Mouse (Mus musculus) left cerebral cortex, postnatal 36 days (tissue): ENCODE data around the gene Hoxb4. TPM values are rescaled to one million over a fixed set of nuclear protein-coding genes. Genes with fewer than 3 reads are reported as not detected.
A peak's percentile ranks its signal among the peaks of the same experiment; 100 is the strongest.

Experiments used
- DNase-seq, 2 experiments: peaks; one replicate each; pipeline ENCODE4 v3.0.0; 2021 to 2022; ENCODE audit warnings: low spot score in 2 of 2, mixed read lengths in 1 of 2
- intact Hi-C: fragments of 180-260 bp; cut with DNase I; formaldehyde crosslinking; loops from one replicate; pipeline ENCODE4 v1.15.1; 2025
- total RNA-seq, 2 experiments: library from RNA; stranded (reverse); gene quantifications; 2 replicates each; pipeline ENCODE4 v1.2.3; 2021

The Hoxb4 gene
- total RNA-seq: not detected

DNA sequence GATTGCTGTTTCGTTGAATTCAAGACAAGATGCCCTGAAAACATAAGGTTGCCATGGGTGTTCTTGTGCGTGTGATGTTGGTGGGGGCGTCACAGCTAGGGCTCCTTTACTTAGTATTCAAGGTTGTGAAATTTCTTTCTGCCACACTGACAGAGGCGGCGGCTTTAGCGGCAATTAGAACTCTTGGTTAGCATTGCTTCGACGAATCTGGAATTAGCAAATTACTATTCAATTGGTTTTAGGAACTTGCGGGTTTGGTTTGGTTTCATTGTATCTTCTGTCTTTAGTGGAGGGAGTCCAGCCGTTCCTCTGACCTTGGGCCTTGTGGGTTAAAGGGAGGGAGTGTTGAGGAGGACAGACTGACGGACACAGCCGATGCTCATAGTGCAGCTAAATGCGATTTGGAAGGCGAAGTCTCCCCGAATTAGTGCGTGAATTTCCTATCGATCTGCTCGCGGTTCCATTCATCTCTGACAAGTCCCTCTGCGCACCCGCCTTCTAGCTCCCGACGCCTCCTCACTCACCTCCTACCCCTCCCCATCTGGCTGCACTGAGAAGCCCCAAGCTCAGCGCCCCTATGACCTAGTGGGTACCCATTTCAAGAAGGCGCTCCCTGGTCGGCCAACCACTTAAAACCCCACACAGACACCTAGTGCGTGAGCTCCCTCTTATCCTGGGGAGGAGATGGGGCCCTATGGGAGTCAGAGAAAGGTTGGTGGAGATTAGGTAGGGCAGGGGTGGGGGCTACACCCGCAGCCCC, at the start of gene Hoxb4:
Hoxb4 (plus strand) TSS at position 660 of the 760 bp plus-strand sequence.
- intact Hi-C loops: loop anchor here (10.0 kb wide), 1 partner anchor 313 kb away; the partner anchor contains the start of gene Igf2bp1

DNA sequence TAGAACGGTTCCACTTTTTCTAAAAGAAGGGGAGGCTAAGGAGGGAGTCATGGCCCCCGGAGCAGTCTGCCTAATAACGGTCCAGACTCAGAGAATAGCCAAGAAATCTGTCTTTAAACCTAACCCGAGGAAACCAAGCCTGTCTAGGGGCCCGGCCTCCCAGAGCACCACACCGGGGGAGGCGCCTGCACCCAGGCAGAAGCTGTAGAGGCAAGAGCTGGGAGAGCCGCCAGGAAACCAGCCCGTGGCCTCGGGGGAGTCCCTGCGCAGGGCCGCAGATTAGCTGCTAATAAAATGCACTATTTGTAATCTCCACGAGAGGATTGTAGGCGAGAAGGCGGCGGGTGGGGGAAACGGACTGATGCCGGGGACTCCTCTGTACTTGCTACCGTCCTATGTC, 48.2 kb upstream of the Hoxb4 start:
- no peak for DNase-seq
- intact Hi-C loops: no loop called here

More for the DNA sequence above, at the start of gene Hoxb4:
- no peak for DNase-seq

DNA sequence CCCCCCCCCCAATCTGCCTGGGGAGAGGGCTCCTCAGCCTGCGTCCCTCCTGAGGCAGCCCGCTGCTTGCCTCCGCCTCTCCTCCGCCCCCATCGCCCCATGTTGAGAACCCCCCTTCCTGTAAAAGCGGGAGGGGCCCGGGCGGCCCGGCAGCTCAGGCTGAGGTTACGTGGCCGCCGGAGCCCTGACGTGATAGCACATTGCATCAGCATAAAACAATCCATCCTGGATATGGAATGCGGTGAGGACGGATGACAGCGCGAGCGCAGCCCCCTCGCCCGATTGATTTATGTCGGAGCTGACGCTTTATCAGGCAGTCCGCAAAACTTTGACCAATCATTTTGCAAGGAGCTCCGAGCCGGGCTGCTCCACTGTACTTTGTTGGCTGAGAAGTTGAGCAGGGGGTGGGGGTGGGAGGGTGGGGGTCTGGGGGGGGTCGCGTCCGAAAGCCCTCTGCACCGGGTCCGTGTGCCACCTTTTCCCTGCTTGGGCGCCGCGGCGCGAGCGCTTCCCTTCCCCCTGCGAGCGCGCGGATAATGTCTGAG, 47.0 kb upstream of the Hoxb4 start, which contains the start of gene Hoxb9:
Hoxb9 (plus strand) TSS at position 462 of the 545 bp plus-strand sequence.
- DNase-seq: no peak
- intact Hi-C loops: no loop called here

DNA sequence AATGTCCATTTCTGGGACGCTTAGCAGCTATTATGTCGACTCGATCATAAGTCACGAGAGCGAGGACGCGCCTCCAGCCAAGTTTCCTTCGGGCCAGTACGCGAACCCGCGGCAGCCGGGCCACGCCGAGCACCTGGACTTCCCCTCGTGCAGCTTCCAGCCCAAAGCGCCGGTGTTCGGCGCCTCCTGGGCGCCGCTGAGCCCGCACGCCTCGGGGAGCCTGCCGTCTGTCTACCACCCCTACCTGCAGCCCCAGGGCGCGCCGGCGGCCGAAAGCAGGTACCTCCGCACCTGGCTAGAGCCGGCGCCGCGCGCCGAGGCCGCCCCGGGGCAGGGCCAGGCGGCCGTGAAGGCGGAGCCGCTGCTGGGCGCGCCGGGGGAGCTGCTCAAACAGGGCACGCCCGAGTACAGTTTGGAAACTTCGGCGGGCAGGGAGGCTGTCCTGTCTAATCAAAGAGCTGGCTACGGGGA, 46.5 kb upstream of the Hoxb4 start:
- no peak for DNase-seq
- intact Hi-C loops: no loop called here

DNA sequence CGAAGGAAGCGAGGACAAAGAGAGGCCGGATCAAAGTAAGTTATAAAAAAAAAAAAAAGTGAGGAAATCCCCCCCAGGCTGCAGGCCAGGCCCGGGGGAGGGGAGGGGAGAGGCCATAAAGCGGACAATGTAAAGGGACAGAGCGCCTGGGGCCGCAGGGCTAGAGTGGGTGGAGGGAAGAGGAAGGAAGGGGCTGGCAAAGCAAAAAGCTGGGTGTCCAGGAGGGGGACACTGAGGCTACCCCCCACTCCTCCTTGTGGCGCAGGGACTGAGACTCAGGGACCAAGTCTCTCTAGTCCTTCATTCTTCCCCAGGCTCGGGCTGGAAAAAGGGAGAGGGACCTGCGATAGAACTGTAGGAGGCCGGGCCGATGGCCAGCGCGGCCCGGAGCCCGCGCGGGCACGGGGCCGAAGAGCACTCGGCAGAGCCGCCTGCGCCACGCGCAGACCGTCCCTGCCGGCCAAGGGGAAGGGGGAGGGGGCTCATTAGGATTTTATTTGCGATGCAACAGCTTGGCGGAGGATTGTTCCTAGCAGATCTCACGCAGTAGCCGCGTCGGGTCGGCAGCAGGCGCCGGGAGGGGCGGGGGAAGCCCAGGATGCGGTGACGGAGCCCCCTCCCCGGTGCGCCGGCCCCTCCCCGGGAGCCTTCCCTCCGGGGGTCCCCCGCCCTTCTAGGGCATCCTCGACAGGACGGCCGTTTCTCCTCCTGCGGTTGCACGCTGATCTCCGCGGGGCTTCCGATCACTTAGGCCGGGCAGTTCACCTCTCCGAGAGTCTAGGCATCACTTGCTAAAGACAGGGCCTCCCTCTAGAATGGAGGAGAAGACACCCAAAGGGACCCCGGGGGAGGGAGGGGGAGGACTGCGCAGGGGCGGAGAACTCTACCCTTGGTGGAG, 45.8 kb upstream of the Hoxb4 start:
- intact Hi-C loops: no loop called here
- DNase-seq: no peak

DNA sequence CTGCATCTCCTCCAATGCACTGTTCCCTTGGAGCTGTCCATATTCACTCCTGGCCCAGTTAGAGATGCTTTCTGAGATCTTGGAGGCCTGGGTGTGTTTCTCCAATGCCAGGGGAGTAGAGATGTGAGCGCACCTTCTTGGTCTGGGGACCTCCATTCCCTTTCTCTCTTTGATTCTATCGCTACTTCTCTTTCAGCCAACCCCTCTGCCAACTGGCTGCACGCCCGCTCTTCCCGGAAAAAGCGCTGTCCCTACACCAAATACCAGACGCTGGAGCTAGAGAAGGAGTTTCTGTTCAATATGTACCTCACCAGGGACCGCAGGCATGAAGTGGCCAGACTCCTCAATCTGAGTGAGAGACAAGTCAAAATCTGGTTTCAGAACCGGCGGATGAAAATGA, 43.6 kb upstream of the Hoxb4 start:
- no peak for DNase-seq
- intact Hi-C loops: no loop called here

DNA sequence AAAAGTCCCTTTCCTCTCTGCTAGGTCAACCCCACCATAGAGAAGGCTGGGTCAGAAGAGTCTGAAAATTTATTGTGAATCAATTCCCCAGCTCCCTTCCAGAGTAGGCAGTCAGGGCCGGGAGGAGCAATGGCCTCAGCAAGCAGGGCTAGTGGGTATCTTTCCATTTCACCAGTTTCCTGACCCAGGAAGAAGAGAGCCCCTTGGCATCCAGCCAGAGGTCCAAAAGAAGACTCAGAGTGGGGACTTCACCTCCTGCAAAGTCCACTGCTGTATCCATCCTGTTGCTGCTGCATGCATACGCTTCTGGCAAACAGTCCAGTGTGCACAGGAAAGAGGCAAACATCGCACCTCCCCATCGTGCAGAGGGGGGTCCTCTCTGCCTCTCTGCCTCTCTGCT, 42.2 kb upstream of the Hoxb4 start:
- no peak for DNase-seq

DNA sequence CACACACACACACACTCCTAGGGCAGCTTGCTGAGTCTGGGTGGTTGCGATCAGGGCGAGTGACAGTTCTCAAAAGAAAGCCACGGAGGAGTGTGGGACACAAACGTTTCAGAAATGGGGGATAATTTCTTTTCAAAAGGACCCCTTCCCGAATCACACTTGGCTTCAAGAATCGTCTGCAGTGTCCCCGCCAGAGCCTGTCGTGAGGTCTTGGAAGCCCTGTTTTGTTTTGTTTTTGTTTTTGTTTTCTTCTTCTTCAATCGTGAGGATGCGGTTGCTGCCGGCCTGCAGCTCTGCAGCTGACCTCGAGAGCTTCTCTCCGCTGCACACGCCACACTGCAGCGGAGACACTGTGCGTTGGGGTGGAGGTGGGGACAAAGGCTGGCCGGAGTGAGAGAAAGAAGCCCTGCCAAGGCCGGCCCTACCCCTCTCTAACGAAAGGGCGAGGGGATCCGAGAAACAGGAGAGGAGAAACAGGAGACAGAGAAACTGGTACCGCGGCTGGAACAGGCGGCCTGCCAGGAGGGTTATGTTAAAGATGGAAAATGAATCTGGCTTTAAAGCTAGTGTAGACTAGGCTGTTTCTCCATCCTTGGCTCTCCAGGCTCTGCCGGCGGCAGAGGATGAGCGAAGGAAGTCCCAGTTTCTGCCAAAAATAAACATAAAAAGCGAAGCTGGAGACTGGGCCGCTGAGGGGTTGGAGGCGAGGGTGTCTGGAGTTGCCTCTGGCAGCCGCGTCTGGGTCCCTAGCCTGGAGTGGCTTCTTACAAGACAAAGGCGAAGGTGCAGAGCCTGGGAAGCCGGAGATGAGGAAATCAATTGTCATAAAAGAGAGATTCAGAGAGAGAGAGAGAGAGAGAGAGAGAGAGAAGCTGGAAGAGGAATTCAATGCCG, 40.7 kb upstream of the Hoxb4 start:
- no peak for DNase-seq
- intact Hi-C loops: loop anchor here (2.0 to 5.0 kb wide), 6 partner anchors 275 to 583 kb away; partner anchors contain the start of gene Snx11

More for the DNA sequence above, 42.2 kb upstream of the Hoxb4 start:
- intact Hi-C loops: loop anchor here (2.0 to 5.0 kb wide), 4 partner anchors 277 to 461 kb away; no protein-coding TSS in a partner anchor

DNA sequence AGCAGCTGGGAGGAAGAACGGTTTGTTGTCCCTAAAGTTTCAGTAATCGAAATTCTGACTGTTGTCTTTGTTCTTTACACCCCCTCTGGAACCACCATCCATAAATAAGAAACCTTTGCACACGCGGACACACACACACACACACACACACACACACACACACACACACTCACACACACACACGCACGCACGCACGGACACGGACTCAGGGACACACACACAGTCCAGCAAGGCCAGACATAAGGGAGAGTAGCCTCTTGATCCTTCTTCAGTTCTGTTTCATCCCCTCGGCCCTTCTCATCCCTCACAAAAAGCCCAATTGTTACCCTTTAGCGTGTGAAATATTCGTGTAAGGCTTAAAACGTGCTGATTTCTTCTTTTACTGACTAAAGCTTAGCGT, 39.7 kb upstream of the Hoxb4 start:
- intact Hi-C loops: loop anchor here (2.0 to 5.0 kb wide), 5 partner anchors 344 to 582 kb away; partner anchors contain the start of gene Snx11
- no peak for DNase-seq

DNA sequence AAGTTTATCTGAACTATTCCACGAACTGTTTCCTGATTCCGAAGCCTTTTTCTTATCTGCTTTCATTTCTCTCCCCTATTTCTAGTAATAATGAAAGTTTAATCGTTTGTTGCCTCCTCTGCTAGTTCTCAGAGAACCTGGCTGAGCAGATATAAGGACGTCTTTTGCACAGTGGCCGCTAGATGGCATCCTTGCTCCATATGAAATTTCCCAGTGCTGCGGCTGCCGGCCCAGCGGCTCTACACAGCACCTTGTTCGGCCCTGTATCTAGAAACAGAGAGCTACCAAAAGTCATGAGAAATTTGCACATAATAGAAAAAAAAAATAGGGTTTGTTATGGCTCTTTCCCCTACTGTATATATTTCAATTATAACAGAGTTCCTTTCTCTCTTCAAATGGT, 39.3 kb upstream of the Hoxb4 start:
- intact Hi-C loops: loop anchor here (2.0 to 5.0 kb wide), 5 partner anchors 344 to 582 kb away; partner anchors contain the start of gene Snx11

DNA sequence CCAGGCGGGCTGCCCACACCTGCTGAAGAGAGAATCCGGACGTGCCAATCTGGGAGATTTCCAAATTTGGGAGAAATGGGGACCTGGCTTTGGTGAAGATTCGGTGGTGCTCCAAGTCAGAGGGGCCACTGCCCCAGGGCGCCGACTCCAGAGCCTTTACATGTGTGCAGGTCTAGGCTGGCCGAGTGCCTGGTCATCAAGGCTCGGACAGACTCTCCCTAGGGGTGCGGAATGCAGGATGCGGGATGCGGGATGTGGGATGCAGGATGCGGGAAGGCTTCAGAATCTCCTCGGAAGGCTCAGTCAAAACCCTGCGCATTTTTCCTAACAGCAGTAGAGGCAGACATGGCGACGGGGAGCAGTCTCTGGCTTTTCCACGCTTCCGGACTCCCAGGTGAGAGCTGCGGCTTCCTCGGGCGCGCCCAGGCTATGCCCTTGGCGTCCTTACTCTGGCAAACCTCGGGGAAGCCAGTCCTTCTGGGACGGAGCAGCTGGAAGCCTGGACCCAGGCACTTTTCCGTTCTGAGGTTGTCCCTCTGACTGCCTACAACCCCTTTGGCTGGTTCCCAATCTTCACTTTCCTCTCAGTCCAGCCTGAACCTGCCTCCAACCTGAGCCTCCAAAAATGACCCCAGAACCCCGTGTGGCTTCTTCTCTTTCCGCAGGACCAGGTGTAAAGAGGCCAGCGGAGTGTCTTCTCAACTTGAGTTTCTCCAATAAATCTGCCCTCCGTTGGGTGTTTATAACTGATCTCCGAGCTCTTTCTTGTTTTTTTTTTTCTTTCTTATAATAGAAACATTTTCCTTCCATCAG, 38.4 kb upstream of the Hoxb4 start:
- no peak for DNase-seq

More for the DNA sequence above, 39.3 kb upstream of the Hoxb4 start:
- peak; percentile 79 to 81 for DNase-seq

DNA sequence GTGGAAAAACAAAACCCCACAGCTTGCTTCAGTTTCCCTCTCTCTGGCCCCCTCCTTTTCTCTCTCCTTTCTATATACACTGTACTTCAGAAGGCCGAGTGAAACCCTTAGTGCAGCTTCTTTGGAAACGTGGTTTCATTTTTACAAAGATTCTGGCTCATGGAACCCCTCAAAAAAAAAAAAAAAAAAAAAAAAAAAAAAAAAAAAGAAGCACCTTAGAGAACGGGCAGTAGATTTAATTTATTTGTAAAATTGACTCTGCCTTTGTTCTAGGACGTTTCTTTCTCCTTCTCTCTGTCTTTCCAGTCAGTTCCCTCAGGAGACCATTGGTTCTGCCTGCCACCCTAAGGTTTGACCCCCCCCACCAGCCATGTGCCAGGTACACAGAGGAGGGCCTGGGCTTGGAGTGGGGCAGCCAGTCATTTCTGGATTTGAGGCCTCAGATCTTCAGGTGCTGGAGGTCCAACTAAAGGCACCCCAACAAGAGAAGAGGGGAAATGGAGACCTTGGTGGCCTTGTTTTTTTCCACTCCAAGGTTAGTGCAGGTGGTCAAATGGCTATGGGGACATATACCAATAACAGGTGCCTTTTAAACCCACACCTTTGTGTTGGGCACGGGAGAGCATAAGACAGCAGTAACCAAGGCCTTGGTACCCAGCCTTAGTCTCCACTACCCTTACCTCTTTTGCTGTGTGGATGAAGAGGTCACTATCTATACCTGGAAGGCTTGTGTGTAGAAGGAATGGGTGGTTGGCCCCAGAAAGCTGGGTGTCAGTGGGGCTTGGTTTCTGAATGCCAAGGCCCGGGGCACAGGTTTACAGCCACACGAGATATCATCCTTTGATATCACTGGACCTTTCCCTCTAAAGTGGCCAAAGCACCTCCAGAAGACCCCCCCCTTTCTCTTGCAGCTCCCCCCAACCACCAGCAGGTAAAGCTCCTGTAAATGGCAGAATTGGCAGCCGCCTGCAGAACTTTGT, 37.4 kb upstream of the Hoxb4 start:
- intact Hi-C loops: no loop called here
- no peak for DNase-seq

More for the DNA sequence above, 38.4 kb upstream of the Hoxb4 start:
- intact Hi-C loops: loop anchor here (2.0 to 5.0 kb wide), 5 partner anchors 343 to 581 kb away; partner anchors contain the start of gene Snx11

DNA sequence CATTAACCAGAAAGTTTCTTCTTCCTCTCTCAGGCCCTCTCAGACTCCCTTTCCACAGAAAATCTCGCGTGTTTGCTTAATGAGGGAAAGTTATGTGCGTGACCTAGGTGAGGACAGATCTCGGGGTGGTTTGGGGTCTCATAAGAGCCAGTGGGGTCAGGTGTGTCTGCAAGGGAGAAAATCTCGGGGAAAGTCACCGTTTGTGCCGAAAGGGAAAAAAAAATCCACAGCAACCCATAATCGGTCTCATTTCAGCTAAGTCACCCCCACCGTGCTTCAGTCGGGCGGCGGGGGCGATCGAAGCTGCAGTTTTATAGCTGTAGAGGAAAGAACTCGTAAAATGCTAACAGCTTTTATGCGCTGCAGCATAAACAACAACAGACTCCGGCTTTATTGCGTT, 36.7 kb upstream of the Hoxb4 start:
- no peak for DNase-seq
- intact Hi-C loops: no loop called here

DNA sequence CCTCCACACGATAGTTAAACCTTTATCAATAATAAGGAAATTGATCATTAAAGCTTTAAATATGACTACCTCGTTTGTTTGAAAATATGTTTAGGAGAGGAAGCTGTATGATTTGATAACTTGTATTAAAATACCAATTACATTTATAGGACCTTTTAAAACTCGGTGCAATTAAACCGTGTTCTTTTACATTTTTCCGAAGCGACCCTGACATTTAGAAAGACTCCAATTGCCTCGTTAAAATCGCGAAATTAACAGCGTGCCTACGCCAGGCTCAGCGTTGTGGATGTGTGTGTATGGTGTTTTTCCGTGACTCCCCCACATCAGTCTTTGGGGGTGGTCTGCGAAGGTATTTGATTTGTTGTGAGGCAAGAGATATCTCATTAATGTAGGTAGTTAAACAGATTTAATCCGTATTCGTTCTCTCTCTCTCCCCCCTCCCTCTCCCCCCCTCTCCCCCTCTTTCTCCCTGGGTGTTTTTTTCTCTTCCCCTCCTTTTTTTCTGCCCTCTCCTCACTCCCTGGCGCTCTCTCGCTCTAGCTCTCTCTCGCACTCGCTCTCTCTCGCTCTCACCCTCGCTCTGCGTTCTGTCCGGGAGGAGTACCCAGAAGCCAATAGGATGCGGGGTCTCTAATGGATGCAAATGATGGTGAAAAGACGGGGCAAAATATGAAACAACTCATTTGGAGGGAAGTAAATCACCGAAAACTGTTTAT, 36.1 kb upstream of the Hoxb4 start, which contains the start of gene Hoxb8:
Hoxb8 (plus strand) TSS at position 51 of the 716 bp plus-strand sequence.
- DNase-seq: no peak
- intact Hi-C loops: no loop called here

DNA sequence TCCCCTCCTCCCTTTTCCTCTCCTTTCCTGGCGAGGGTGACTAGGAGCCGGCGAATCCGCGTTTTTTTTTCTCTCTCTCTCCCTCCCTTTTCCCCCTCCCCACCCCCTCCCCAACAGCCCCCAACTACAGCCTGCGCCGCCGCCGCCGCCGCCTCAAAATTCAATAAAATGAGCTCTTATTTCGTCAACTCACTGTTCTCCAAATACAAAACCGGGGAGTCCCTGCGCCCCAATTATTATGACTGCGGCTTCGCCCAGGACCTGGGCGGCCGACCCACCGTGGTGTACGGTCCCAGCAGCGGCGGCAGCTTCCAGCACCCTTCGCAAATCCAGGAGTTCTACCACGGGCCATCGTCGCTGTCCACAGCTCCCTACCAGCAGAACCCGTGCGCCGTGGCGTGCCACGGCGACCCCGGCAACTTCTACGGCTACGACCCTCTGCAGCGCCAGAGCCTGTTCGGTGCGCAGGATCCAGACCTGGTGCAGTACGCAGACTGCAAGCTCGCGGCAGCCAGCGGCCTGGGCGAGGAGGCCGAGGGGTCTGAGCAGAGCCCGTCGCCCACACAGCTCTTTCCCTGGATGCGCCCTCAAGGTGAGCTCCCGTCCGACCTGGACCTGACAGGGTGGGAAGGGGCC, 35.2 kb upstream of the Hoxb4 start:
- no peak for DNase-seq
- intact Hi-C loops: no loop called here
